Mouse (Mus musculus): ENCODE data around the gene Tex21. TPM values are rescaled to one million over a fixed set of nuclear protein-coding genes. Genes with fewer than 3 reads are reported as not detected.

Gene Tex21
- polyA plus RNA-seq (2012; rRNA removed), result 0.05 and 0.08 TPM in 2 replicates

GRCm38 (mm10) chr12:76246646-76247045, at the start of gene Tex21:
Gene Tex21, minus strand, starts transcription at chr12:76246746.
- DNase-seq (ENCODE audit: low read depth), result no peak

GRCm38 (mm10) chr12:76293192-76293591, 46.6 kb upstream of the Tex21 start:
- no peak for DNase-seq (ENCODE audit: low read depth)

- DNase-seq (ENCODE audit: low read depth), result no peak
These were observed 43.7 kb upstream of the Tex21 start for GRCm38 (mm10) chr12:76290271-76290670.

- no peak for DNase-seq (ENCODE audit: low read depth)
These were observed 42.9 kb upstream of the Tex21 start for GRCm38 (mm10) chr12:76289428-76289827.

- no peak for DNase-seq (ENCODE audit: low read depth)
These were observed 41.9 kb upstream of the Tex21 start for GRCm38 (mm10) chr12:76288494-76288893.

GRCm38 (mm10) chr12:76287986-76288385, 41.4 kb upstream of the Tex21 start:
- no peak for DNase-seq (ENCODE audit: low read depth)

- no peak for DNase-seq (ENCODE audit: low read depth)
These were observed 38.9 kb upstream of the Tex21 start for GRCm38 (mm10) chr12:76285418-76285817.

GRCm38 (mm10) chr12:76282532-76283173, 36.1 kb upstream of the Tex21 start:
- no peak for DNase-seq (ENCODE audit: low read depth)

GRCm38 (mm10) chr12:76282132-76282531, 35.6 kb upstream of the Tex21 start:
- DNase-seq (ENCODE audit: low read depth), result no peak

- no peak for DNase-seq (ENCODE audit: low read depth)
These were observed 34.6 kb upstream of the Tex21 start for GRCm38 (mm10) chr12:76281111-76281660.

- DNase-seq (ENCODE audit: low read depth), result no peak
These were observed 34.0 kb upstream of the Tex21 start for GRCm38 (mm10) chr12:76280556-76280955.

GRCm38 (mm10) chr12:76278209-76278608, 31.7 kb upstream of the Tex21 start:
- peak; percentile 57 for DNase-seq (ENCODE audit: low read depth)

GRCm38 (mm10) chr12:76272610-76273524, 26.3 kb upstream of the Tex21 start:
- no peak for DNase-seq (ENCODE audit: low read depth)

GRCm38 (mm10) chr12:76271516-76271915, 25.0 kb upstream of the Tex21 start:
- no peak for DNase-seq (ENCODE audit: low read depth)

- DNase-seq (ENCODE audit: low read depth), result no peak
These were observed 22.6 kb upstream of the Tex21 start for GRCm38 (mm10) chr12:76269196-76269595.

- no peak for DNase-seq (ENCODE audit: low read depth)
These were observed 22.1 kb upstream of the Tex21 start for GRCm38 (mm10) chr12:76268686-76269085.

- no peak for DNase-seq (ENCODE audit: low read depth)
These were observed 20.3 kb upstream of the Tex21 start for GRCm38 (mm10) chr12:76266875-76267274.

GRCm38 (mm10) chr12:76265001-76265400, 18.5 kb upstream of the Tex21 start:
- no peak for DNase-seq (ENCODE audit: low read depth)

GRCm38 (mm10) chr12:76264325-76264965, 17.9 kb upstream of the Tex21 start:
- no peak for DNase-seq (ENCODE audit: low read depth)

- no peak for DNase-seq (ENCODE audit: low read depth)
These were observed 17.3 kb upstream of the Tex21 start for GRCm38 (mm10) chr12:76263876-76264275.

GRCm38 (mm10) chr12:76262918-76263317, 16.4 kb upstream of the Tex21 start:
- DNase-seq (ENCODE audit: low read depth), result no peak

GRCm38 (mm10) chr12:76261556-76261955, 15.0 kb upstream of the Tex21 start:
- DNase-seq (ENCODE audit: low read depth), result no peak

Measured in gonadal fat pad, adult 2 months (tissue).